Mouse (Mus musculus): ENCODE measurements around the gene Elmo1.

Gene Elmo1

DNA sequence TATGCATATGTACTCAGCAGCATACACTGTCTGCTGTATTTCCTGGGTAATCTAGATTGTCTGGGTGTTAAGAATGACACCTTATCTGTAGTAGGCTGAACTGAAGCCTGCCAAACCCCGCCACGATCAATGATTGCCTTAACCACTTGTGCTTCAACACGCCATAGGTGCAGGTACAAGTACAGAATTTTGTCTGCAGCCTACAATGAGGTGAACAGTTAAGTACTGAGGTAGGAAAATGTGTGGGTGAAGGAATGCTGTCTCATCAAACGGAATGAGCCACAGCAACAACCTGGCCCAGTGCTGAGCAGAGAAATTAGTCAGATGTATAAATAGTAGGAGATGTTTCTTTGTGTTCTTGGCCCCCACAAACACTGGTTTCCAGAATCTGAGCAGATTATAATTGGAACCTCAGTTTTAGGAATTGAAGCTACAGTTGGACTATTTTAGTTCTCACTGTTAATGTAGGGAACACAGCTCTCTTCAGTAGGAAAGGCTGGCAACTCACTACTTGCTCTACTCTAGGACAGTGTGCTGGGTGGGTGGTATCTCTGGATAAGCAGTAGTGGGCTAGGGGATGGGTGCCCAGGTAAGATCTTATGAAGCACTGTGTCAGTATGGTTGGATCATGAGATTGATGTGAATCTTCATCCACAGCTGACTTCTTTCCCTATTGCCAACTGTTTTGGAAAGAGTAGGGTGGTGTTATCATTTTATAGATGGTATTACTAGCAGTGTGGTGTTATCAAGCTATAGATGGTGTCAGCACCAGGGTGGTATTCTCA, 4.7 kb downstream of the Elmo1 start:
- DNase-seq (ENCODE audit: low spot score): no peak

DNA sequence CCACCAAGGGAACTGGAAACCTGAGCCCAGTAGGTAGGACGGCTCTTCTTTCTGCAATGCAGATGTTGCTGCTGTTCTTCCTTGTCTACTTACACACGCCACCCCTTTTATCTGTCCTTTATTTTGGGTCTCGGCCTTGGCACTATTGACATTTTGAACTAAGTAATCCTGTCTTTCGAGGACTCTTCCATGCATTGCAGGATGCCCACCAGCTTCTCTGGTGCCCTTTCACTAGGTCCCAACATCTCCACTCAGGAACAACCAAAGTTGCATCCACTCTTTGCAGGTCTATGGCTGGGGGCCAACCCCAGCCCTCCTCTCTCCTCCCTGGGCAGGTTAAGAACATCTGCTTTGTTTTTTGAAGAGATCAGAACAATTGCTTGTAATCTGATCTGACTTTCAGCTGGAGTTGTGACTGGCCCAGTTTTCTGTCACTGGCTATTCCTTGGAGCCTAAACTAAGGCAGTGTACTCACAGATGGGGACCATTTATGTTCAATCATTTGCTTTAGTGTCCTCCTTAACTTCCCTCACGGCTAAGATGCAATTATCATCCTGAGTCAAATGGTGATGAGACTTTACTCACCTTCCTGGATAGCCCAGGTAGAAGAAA, 6.7 kb downstream of the Elmo1 start:
- DNase-seq (ENCODE audit: low spot score): no peak

DNA sequence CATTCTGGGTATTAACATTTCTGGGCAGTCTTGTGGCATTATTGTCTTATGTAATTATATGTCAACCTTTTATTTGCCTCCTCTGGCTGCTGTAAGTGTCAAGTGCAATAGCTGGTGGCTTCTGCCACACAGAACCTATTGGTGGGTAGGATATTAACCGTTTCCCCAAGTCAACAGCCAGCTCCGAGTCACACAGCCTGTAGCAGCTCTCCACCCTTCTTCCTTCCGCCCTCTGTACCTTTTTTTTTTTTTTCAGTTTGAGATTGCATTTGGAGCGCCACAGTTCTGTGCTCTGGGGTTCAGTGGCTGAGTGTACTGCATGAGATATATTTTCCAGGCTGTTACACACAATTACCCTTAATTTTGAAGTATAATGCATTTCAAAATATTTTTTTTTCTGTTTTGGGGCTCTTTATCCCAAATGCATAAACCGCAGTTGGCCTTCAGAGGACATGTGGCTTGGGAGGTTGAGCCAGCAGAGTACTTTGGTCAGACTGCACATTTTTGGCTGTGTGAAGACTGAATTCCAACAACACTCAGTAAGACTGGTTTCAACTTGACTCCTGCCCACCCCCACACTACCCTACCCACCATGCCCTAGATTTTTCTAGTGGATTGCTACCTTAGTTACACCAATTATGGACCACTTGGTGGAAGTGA, 7.7 kb downstream of the Elmo1 start:
- no peak for DNase-seq (ENCODE audit: low spot score)

DNA sequence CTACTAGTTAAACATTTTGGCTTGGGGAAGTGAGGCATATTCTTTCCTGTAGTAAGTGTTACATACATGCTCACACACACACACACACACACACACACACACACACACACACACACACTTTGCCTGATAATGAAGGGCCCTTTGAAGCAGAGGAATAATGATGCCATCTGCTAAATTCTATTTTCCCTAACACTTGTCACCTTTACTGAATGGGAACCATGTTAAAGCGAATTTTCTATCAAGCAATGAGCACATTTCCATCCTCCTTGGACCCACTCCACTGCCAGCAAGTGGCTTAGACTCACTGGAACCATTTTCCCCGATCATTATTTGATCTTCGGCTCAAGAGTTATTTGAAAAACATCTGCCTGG, 8.2 kb downstream of the Elmo1 start:
- no peak for DNase-seq (ENCODE audit: low spot score)

DNA sequence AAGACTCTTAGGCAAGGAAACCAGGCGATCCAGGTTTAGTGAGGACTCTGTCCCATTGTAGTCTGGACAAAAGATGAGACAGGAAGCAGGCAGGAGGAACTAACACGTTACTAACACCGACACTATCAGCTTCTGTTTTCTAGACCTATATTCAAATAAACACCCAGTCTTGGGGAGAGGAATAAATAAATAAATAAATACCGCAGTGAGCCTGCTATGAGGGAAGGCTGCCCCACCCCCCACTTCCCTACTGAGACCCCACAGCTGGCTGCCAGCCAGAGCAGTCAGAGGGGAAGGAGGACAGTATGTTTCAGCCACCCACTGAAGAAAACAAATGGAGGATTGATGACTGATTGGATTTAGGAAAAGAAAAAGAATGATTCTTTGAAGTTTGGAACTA, 9.2 kb downstream of the Elmo1 start:
- DNase-seq (ENCODE audit: low spot score): no peak

DNA sequence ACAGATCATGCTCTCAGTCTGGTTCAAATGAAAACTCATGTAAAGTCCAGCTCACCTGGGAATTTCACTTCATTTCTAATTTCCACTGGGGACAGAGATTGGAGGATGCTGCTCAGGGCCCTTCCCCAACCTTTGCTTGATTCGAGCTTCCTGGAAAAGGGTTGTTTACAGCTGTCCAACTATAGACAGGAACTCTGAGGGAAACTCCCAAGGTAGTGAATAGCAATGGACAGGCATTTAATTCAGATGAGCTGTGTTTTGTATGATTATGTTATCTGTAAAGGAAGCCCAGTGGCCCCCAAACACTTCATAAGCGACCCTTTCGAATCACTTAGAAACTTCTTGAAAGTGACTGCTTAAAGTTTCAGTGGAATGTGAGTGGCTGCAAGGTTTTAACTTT, 10.0 kb downstream of the Elmo1 start:
- DNase-seq (ENCODE audit: low spot score): no peak

DNA sequence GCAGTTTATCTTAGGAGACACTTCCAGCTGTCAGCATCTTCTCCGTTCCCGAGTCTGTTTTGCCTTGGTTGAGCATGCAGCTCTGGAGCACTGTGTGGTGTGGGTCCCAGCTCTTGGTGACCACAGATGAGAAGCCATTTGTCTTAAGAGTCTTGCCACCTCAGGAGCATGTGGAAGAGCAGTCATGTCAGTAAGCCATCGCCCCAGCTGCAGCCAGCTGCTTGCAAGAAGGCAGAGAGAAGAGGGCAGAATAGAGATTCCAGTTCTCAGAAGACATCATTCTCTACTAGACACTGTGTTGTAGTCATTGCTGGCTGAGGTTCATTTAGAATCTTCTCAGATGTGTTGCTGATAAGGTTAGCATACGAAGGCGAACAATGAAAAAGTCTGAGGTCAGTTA, 11.3 kb downstream of the Elmo1 start:
- DNase-seq (ENCODE audit: low spot score): no peak

DNA sequence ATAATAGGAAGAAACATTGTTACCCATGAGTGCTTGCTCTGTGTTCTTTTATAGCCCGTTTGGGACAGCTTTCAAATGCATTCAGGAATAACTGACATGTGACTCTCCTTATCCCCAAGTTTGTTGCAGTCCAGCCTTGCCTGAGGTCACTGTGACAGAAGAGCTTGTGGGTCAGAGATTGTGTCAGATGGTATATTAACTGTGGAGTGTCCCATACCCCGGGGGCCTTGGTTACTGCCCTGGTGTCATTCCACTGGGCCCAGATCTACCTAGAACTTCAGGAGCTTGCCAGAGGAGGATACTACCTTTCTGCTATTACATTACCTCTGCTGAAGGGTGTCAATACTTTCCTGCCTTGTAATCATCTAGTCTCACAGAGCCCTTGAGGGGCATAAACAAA, 14.4 kb downstream of the Elmo1 start:
- DNase-seq (ENCODE audit: low spot score): no peak

DNA sequence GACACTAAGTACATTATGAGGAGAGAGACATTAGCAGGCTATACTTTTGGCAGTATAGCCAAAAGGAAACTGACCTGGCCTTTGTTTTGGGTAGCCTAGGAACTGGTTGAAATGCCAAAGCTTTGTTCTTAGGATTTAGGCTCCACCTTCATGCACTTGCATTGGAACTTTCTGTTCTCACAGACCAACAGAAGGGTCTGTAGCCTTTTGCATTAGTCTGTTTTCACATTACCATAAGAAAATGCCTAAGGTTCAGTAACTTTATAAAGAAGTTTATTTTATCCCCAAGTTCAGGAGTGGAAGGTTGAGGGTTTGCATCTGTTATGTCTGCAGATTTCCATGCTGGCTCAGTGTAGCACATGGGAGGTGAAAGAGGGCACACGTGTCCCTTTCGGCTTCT, 15.6 kb downstream of the Elmo1 start:
- DNase-seq (ENCODE audit: low spot score): no peak

DNA sequence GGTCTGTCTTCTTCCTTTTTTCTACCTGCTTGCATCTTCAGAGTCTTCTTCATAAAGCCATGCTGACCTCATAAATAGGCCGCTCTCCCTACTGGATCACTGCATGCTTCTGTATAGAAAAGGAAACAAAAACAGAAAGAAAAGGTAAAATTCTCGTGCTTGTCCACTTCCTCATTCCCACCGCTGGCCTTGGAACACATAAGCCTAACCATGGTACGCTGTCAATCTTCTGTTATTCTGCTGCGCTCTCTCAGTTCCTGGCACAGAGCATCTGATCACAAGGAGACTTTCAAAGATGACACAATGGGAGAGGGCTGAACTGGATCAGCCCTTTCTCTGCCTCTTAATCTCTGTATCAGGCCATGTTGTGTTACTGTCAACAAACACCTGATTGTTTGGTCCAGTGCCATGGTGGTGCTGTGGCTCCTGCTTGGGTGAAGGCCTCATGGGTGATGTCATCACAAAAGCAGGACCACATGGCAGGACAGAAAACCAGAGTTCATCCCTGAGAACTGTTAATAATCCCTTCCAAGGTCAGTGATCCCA, 17.6 kb downstream of the Elmo1 start:
- no peak for DNase-seq (ENCODE audit: low spot score)

DNA sequence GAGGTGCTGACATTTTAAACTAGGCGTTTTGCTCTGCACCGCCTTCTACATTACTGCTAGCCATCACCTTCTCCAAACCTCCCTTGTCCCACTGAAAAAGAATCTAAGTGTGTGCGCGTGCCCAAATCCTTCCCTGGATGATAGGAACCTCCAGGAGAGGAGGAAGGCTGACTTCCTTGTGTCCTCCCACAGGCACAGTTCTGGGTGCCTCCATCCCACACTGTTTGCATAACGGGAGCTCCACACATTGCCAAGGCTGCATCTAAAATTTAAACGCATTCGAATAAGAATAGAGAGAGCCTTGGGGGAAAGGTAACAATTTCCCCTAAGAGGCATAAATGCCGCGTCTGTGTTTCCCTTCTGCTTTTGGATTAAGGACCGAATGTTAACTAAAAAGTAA, 18.6 kb downstream of the Elmo1 start:
- DNase-seq (ENCODE audit: low spot score): no peak

DNA sequence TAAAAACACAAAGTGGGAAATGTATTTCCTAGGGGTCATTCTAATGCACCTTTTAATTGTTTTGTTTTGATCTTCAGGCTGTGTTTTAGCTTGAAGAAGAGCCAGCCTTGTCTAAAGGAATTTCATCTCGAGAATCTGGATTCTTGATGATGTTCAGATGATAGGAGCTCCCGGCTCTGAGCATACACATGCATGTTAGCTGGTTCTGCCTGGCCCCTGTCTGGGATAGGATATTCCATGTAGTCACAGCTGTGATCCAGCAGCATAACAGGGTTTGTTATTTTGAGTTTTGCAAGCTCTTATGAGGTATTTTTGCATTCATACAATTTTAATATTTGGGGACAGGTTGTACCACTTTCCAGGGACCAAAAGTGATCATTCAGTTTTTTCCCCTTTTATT, 19.1 kb downstream of the Elmo1 start:
- no peak for DNase-seq (ENCODE audit: low spot score)

DNA sequence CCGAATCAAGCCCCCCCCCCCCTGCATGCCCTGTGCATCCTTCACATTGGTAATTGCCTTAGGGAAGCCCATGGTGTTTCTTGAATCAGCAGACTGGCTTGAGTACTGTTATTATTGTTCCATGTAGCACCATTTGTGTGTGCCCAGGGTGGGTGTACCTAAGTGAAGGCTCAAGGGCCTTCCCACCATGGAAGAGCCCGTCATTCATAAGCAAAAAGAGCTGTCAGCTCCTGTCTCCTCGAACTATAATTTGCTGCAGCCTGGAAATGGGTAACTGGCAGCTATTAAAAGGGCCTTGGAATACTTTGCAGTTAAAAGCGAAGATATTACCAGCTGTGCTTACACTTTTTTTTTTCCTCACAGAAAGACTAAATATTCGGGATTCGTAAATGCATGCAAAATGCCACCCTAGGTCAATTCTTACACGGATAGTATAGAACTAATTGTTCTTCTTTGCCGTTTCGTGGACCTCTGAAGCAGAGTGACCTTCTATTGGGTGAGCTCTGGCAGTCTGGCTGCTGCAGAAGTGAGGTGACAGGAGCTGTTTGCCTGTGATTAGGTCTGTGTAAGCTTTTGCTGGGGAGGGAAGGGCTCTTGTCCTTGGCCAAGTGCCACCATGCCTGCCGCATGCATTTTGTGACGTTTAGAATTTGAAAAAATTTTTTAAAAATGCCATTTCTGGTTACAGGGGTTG, 19.7 kb downstream of the Elmo1 start:
- no peak for DNase-seq (ENCODE audit: low spot score)

DNA sequence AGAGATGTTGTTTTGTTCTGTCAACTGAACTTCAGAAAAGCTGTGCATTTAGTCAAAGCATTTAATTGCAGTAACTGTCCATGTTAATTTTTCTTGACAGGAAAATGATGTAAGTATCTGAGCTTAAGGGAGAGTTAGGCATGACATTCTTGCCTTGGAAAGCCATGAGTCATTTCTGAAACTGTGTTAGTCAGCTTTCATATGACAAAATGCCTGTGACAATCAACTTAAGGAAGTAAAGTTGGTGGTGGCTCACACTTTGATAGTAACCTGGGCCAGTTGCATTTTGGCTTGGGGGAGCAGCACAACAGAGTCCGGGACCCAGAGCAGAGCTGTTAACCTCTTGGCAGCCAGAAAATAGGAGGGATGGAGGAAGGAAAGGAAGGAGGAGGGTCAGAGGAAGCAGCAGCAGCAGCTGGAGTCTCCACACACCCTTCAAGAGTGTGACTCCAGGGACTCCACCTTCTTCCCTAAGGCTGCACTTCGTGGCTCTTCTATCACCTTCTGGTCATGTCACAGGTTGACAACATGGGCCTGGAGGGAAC, 20.9 kb downstream of the Elmo1 start:
- no peak for DNase-seq (ENCODE audit: low spot score)

DNA sequence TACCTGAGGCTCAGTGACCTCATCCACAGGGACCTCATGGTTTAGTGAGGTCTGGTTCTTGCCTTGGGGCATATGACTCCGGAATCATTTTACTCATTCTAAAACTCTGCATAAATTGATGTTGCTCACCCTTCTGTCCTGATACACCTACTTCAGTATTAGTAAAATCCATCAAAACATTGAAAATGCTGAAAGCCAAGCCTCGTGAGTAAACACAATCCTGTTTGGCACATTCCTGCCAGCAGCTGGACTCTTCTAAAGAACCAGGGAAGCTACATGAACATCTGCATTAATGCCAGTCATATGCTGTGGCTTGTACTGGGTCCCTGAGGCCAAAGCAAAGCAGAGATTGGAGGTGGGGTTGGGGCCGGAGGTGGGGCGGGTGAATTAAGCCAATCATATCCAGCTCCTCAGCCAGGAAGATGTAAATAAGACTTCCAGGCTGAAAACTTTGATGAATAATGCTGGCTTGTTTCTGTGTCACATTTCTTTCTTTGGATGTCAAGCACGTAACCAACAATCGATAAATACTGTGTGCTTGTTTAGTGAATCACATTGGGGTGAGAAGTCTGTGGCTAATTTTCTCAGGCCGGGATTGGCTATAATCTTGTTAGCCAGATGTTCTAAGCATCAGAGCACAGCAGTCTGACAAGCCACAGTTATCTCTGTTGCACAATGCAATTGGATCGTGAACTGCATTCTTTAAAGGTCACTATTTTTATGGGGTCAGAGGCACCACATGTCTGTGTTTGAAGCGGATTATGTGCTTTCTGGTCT, 24.9 kb downstream of the Elmo1 start:
- no peak for DNase-seq (ENCODE audit: low spot score)

DNA sequence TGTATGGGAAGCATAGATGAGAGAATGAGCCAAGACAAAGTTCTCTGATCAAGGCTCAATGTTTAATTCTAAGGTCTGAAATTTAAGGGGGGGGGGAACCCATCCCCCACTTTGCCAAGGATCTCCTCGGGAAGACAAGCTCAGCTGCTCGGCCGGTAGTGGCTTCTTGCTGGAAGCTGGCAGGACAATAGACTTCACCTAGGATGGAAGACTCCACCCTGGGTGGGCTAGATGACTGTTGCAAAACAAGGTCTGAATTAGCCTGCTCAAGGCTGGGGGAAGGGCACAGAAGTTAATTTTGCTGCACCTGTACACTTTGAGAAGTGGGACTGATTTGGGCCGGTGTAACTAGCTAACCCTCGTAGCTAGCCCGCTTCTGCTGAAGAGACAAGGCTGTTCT, 25.6 kb downstream of the Elmo1 start:
- DNase-seq (ENCODE audit: low spot score): no peak

DNA sequence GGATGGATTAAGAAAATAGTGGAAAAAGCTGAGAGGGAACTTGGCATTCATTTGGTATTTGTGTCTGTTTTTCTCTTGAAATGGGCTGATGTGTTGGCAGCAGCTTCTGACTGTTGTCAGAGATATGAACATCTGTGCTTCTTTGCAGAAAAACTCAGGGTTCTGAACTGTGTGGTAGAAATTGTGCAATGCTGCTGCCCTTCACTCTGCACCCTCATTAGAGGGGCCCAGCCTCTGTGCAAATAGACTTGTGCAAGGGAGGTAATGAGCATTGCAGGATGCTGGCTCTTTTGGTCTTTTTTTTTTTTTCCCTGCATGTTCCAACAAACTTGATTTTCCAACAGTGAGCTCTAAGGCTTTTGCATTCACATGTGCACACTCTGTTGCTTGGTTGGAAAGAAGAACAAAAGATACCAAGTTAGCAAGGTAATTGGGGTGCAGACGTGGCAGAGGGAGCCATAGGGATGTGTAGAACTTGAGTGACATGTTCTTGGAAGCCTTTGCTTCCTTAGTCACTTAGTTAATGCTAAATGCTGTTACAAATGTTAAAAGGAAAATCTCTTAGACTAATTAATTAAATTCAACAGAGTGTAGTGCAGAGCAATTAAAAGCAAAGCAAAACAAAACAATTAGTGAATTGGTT, 26.6 kb downstream of the Elmo1 start:
- DNase-seq (ENCODE audit: low spot score): no peak

DNA sequence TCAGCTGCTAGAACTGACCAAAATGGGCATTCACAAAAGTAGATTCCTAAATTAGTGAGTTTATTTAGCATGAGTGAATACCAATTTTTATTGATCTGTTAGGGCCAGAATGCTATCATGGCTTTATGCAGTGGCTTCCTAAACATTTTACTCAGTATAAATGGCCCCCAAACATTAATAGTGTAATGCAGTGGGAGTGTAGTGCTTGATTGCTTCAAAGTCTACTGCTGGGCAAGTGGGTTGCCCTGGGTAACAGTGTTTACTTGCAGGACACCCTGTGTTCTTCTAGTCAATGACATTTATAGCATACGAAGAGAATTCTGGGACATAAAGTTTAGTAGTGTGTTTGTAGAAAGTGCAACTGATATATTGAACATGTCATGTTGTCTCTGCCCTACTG, 27.3 kb downstream of the Elmo1 start:
- DNase-seq (ENCODE audit: low spot score): no peak

DNA sequence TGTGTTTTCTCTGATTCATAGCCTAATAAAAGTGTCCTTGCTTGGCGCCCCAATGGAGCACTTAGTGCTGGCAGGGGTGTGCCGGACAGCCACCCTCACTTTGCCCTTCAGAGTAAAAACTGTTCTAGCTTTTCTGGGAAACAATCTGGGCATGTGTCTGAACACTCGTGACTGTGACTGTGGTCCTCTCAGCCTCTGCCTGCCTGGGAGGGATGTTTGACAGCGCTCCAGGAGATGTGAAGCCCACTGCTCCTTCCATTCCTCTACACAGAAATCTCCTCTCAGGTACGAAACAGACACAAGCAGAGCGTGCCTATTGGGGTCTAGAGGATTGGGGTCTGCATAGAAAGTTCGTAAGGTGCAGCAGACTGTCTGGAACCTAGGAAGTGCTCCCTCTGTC, 28.5 kb downstream of the Elmo1 start:
- no peak for DNase-seq (ENCODE audit: low spot score)

DNA sequence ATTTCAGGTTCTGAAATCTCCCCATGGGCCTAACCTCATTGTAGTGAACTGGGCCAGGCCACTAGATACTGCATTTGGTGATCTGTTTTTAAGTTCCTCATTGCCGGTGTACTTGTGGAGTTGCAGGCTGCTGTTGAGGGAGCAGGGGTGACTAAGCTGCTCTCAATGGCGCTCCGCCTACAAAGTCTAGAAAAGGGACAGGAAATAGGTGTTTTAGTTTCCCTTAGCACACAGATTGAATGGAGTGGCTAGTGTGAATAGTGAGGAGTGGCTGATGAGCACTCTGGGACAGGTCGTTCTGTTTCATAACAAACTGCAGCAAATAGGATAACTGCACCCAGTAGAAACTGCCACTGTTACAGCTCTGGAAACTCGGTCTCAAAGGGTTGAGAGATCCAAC, 30.3 kb downstream of the Elmo1 start:
- DNase-seq (ENCODE audit: low spot score): no peak

DNA sequence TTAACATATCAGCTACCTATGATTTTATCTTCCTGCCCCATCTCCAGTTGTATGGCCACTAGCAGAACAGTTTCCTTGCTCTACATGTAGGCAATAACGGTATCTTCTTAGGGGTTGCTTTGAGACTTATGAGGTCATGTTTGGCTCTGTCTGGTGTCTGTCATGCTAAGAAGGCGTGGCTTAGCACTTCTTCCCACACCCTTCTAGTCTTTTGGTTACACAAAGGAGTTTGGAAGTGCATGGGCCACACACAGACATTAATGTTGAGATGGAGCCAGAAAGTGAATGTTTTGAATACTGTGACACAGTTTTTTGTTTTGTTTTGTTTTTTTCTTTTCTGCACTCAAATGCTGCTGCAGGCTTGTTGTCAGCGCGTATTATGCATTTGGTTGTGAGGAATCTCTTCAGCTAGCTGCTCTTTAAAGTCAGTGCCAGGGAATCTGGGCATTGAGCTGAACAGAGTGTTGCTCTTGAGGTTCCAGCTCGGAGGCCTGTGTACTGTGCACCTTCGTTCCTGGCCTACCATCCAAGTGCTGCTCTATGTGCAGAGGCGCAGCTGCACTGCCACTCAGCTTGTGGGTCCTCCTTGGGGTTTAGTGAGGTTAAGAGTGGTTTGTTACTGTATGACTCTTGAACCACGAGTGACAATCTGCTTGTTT, 31.1 kb downstream of the Elmo1 start:
- DNase-seq (ENCODE audit: low spot score): no peak

All from c-Kit-positive CD71-positive TER-119-positive erythroid progenitor cells, embryonic 14.5 days (primary cell).